Mouse (Mus musculus): Measurements from ENCODE around the gene Fam117a.

Fam117a gene

GRCm38 (mm10) chr11:95420880-95421435 is 84.1 kb downstream of the Fam117a start:
- no peak for DNase-seq (ENCODE audit: low spot score in 2 of 2)

- DNase-seq (ENCODE audit: low spot score in 2 of 2): no peak
These were observed 86.7 kb downstream of the Fam117a start for GRCm38 (mm10) chr11:95423505-95423904.

GRCm38 (mm10) chr11:95431344-95431743 is 94.5 kb downstream of the Fam117a start:
- no peak for DNase-seq (ENCODE audit: low spot score in 2 of 2)

All from frontal cortex, postnatal 14 days (tissue).